Mouse (Mus musculus) mouse embryonic stem cell (cell line): Measurements from ENCODE around the gene Tacc2.

Experiments used
- in situ Hi-C, 2 experiments: fragments of 300-500 bp; cut with MboI; formaldehyde crosslinking; loops; 1 replicate in 1 of 2; 3 replicates in 1 of 2; pipeline ENCODE4 v1.14.3; 2019 to 2020; ENCODE audit warnings: low sequenced_read_pairs in 2 of 2, low pct_unique_long_range_greater_than_20kb in 1 of 2, mixed read lengths in 1 of 2; ENCODE audit not compliant: unreplicated experiment in 1 of 2

Gene Tacc2

DNA sequence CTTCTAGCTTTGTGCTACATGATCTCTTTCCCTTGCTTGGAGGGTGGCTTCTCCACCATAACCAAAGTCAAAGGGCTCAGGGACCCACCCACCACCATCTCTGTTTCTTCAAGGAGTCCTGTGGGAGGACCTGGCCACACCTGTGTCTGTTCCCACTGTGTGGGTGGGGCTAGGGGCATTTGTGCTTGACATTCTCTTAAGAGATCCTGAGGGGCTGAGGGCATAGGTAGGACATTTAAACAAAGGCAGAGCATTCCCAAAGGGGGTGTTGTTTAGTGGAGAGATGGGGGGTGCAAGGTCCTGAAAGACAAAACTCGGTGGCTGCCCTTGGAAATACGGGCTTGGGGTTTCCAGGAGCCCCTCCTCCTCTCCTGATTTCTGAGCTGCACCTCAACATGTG, 23.3 kb downstream of the Tacc2 start:
- in situ Hi-C loops = no loop called here

DNA sequence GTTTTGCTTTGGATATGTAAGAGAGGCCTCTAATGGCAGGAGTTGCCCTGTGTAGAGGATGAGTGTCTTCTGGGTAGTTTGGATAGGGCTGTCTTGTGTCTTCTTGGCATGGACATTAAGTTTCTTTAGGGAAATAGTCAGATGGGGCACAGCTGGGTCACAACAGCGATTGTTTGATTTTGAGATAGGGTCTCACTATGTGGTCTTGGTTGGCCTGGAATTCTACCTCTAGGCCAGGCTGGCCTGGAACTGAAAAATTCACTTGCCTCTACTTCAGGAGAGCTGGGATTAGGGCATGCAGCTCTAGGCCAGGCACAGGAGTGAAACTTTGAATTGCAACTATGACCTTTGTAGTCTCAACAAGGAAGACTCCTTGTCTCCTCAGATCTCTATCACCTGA, 25.6 kb downstream of the Tacc2 start:
- in situ Hi-C loops = no loop called here

DNA sequence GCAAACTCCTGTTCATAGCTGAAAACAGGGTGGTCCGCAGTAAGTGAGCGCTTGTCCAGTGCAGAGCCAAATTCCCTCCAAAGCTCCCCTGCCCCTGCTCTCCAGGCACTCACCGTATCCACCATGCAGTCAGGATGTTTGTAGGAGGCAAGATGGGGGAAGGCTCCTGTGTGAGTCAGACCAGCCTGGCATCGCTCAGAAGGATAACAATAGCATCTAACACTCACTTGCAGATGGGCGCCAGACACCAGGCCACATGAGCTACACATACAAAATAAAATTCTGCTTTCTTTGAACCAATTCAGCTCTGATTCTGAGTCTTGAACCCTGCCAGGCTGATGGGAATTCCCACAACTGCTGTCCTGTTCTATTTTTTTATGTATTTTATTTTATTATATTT, 26.3 kb downstream of the Tacc2 start:
- in situ Hi-C loops = no loop called here

DNA sequence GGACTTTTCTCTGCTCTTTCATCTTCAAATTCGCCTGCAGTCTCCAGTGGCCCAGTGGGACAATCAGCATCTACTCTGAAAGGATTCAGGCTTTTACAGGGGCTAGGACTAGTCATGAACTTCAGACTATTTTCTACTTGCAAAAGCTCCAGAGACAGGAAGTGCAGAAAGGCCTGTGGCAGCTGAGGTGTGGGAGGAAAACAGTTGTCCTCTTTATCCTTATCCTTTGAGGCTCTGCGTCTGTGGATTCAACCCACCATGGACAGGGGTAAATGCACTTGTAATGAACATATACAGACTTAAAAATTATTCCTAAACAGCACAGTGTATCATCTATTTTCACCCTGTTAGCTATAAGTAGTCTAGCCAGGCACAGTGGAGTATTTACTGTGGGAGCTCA, 27.2 kb downstream of the Tacc2 start:
- in situ Hi-C loops = no loop called here

DNA sequence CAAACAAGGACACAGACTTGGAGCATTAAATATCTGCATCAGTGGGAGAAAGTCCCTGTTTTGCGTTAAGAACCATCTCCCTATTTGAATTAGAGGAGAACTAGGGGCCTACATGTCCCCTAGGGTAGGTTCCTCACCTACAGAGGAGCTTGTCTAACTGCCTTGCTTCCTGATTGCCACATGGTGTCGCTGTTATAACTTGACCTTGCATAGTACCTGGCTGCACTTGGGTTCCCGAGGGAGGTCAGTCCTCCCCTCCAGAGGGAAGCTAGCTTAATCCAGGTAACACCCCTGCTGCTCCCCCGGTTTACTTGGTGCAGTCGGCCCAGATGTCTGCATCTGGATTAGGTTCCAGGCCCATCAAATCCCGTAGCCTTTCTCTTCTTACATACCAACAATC, 27.9 kb downstream of the Tacc2 start:
- in situ Hi-C loops = no loop called here

DNA sequence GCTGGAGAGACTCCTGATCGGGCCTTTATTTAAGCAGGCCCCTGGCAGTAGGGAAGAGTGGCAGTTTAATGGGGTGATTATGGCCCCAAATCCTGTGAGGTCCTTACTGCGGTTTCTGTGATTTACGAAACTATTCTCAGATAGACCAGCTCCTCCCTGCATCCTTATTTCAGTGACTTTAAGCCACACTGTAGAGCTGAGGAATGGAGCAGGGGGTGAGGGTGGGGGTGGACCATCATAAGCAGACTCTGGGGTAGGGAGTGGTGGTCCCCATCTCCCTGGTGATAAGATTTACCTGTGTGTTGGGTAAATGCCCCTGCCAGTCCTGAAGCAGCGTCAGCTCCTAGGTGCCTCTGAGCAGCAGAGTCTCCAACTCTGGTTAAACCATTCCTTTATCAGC, 29.7 kb downstream of the Tacc2 start:
- in situ Hi-C loops = no loop called here

DNA sequence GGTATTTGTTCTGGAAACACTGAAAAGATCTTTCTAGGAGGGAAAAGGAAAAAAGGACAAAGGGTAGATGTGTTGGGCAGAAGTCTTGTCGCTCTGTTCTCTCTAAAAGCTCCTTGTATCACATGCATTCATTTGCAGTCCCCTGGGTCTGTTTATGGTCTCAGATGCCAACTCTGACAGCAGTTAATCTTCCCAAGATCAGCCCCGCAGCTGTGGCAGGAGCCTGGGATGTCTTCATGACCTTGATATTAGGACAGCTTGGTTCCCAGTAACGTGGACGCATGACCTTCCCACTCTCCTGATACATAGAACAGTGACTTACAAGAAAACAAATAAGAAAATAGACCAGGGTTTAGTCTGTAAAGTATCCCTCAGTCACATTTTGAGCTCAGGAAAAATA, 36.7 kb downstream of the Tacc2 start:
- in situ Hi-C loops = no loop called here

DNA sequence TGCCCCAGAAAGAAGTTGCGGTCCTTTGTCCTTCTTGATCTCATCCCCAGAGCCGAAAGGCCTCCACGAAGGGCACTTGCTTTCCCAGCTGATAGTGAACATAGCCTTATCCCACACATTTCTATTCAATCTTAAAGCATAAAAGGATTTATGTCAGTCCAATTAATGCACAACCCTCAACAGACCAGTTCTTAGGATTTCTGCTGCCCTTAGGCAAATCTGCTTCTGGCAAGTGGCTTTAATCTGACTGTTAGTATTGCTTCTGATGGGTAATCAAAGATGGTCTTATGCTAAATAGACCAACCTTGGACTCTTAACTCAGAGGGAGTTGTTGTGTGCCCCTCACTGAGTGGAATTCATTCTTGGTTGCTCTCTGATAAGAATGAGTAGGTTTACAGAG, 40.4 kb downstream of the Tacc2 start:
- in situ Hi-C loops = no loop called here

DNA sequence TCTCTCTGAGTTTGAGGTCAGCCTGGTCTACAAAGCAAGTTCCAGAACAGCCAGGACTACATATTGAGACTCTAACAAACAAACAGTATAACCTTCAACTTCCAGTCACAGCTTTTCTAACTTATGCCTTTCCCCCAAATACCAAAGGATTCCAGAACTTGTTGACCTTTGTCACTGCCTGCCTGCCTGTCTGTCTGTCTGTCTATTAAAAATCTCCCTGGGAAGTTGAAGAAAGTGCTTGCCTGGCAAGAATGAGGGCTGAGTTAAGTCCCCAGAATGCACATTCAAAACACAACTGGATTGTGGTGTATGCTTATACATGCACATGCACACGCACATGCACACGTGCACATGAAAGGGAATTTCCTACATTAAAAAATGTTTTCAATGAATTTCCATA, 43.8 kb downstream of the Tacc2 start:
- in situ Hi-C loops = no loop called here

DNA sequence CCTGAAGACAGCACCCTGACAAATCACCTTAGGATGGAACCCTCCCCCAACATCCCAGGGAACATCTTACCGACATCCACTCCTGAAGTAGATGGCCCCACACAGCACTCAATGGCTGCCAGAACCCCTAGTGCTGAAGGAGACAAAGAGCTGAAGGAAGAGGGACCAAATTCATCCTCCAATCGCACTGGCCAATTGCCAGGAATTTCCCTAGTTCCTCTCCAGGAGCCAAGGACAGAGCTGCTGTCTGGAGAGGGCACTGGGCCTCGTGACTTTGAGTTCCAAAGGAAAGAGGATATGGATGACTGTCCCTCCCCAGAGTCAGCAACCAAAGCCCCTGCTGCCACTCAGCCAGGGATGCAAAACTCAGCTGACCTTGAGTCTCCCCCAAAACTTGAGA, 44.7 kb downstream of the Tacc2 start:
- in situ Hi-C loops = no loop called here

DNA sequence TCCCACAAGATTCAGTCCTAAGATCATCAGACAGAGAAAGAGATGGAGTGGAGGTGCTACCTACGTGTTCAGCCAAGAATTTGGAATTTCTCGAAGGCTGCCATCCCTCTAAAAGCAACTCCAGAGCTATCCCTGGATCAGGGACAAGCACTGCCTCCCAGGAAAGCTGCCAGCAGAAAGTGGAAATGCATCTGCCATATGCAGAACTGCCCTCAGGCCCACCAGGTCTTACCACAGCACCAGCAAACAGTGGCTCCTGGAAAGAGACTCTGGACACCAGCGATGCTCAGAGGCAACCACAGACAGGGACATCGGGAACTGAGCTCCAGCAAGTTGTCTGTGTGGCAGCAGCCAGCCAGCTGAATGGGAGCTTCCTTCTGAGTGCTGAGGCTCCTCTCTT, 45.1 kb downstream of the Tacc2 start:
- in situ Hi-C loops = no loop called here

DNA sequence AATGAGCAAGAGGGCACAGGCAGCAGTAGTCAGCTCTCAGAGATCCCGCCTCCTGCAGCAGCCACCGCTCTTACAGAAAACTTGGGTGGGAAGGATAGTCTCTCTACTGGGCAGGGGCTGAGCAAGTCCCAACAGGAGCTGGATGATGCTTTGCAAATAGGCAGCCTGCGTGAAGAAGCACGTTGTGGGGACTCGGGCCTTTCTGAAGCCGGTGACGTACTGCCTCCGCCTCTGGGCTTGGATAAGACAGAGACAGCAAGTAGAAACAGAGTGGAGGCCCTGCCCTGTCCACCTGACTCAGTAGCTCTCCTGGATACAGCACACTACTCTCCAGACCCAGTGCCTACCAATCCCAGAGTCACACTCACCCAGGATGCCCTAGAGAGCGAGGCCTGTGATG, 47.1 kb downstream of the Tacc2 start:
- in situ Hi-C loops = no loop called here

DNA sequence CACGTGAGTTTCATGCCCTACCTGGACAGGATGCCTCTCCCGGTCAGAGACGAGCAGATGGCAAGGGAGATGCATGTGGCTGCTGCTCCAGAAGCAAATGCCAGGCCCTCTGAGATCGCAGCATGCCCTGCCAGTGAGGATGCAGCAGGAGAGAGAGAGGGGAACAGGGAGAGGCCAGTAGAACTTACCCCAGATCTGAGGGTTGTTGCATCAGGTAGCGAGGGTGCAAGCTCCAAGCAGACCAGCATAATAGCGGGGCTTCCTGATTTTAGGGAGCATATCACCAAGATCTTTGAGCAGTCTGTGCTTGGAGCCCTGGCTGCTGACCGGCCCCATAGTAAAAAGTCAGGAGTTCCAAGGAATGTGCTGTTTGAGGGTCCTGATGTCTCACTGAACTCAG, 48.1 kb downstream of the Tacc2 start:
- in situ Hi-C loops = no loop called here

DNA sequence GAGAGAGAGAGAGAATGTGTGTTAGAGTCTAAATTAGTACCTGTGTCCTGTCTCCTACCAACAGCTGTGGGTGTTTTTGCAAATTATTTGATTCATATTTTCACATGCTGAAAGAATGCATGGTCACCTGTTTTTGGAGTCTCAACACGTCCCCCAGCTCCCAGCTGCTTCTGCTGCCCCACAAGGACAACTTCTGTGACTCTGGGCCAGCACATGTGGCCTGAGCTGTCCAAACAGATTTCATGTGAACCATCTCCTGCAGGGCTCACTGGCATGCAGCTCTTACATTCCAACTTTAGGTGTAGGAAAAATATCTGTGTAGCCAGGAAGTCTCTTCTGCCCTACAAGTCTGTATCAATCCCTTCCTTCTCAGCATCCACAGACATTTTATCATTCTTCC, 51.4 kb downstream of the Tacc2 start:
- in situ Hi-C loops = no loop called here

DNA sequence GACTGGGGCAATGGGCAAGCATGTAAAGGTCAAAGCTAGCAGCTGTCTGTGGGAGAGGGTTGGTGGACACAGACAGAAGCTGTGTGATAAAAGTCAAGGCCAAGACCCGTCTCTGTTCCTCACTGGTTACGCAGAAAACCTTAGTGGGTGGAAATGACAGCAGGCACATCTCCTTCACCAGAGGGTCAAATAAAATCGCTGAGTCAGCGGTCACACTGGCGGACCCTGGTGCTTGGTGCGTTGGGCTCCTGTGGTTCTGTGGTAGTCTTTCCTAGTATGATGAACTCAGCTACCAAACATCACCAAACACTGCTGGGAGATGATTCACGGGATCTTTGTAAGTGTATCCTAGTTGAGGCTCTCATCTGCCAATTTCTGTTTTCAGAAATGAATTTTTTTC, 52.8 kb downstream of the Tacc2 start:
- in situ Hi-C loops = no loop called here

DNA sequence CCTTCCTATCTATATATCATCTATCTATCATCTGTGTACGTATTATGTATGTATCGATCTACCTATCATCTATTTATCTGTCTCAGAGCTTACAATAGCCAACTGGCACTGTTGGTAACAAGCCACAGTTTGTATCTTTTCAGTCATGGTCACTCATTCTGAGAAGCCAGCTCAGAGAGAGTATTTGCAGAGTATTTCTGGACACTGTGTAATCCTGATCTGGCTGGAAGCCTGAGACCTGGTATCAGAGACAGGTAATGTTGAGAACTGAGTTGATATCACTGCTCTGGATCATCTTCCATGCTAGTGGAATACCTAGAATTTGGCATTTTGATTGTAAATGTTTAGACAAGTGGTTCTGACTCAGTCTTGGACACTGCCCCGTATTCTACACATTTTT, 53.7 kb downstream of the Tacc2 start:
- in situ Hi-C loops = no loop called here

DNA sequence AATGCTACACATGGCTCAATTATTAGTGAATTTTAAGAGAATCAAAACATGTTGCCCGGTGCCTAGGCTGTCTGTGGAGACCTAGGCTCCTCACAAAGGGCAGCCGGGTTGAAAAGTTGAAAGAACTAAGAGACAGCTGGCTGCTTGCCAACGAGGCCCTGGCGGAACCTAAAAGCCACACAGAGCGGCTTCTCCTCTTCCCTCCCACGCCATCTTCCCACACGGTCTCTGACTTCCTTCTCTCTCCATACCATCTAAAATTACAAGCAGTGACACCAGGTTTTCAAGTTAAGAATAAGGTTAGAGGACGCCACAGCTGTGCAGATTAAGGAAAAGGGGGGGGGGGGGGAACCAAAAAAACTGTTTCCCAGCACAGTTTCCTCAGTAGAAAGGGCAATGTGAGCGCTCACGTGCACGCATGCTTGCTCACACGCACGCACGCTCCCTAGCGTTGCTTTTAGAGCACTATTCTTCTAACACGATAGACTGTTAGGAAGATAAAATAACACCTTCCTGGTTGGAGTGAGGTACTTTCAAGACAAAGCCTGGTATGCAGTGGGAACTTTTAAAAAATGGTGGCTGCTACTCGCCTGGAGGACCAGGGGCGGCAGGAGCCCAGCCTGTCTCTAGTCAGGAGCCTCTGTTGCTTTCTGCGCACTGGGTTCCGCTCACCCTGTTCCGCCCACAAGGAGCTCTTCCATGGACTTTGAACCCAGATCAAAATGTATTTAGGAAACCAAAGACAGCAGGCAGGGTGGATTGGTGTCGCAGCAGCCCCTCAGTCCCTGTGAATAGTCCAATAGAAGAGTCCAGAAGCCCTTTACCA, 54.5 kb downstream of the Tacc2 start:
- in situ Hi-C loops = no loop called here

DNA sequence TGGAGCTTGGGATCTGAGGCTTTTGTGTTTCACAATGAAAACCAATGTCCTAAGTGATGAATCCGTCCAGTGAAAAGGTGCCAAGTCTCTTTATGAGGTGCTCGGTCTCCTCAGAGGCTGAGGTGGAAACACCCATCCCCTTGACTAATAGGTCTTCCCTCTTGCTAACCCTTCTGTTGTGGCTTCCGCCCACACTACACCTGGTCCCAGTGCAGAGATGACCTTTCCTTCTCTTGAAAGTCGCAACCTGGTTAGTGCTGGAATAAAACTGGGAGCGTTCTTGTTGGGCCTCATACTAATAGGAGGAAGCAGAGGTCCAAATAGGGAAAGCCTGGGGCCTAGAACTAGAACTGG, 55.1 kb downstream of the Tacc2 start:
- in situ Hi-C loops = no loop called here

DNA sequence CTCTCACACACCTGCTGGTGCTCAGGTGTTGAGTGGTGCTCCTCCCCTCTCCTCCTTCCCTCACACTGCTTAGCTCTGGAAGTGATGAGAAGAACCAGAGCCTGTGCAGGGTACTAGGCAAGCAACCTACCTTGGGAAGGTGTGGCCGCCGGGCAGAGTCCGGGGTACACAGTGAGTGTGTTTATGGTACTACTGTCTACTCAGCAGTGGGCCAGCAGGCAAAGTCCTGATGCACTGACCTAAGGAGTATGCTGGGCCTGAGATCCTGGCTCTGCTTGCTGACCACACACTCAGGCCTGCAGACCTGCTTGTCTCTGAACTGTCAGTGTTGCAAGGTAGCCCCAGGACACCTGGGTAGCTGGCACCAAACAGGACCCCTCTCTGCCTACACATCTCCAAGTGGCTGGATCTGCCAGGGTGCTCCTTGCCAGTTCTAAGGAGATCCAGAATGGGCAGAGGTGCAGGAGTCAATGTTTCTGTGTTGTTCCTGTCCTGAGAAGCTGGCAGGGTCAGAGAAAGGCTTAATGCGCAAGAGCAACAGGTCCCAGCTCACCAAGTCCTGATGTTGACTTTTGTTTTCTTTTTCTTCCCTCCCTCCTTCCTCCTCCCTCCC, 57.1 kb downstream of the Tacc2 start:
- in situ Hi-C loops = no loop called here

DNA sequence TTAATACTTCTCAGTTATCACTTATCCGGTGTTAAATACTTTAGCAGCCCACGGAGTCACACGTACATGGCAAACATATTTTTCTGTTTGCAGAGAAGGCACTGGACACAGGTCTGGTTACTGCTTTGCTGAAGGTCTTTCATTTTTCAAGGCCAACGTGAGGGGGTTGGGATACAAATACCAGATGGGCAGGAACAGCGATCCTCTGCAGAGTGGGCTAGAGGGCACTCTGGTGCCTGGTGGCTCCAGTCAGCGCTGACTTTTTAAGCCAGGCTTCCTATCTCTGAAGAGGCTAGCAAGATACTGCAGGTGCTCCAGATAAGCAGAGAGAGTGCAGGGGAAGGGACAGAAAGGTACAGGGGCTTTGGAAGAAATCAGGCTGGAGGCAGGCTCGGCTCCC, 58.0 kb downstream of the Tacc2 start:
- in situ Hi-C loops = no loop called here
